Mouse (Mus musculus) heart, embryonic 14.5 days (tissue): ENCODE measurements around the gene Tbx3. TPM values are rescaled to one million over a fixed set of nuclear protein-coding genes. Genes with fewer than 3 reads are reported as not detected.

Source experiments
- ATAC-seq: fragments of 200-750 bp; cut with Nextera tagmentation; 2 replicates; pipeline ENCODE4 v1.8.0; 2017; ENCODE audit warnings: low read depth, moderate TSS enrichment; ENCODE audit not compliant: insufficient number of reproducible peaks, insufficient read depth, low FRiP score
- H3K27ac ChIP-seq, 2 experiments: fragments of 200-500 bp in 1 of 2; fragments of 300-500 bp in 1 of 2; sonication (generic) in 1 of 2; replicated peaks in 1 of 2; 2 replicates each; pipeline ENCODE4 v1.5.1; 2012 to 2014; ENCODE audit warnings: low read depth in 2 of 2, low read length in 2 of 2, control low read depth in 1 of 2, mild to moderate bottlenecking in 1 of 2, mixed read lengths in 1 of 2; ENCODE audit not compliant: control insufficient read depth in 1 of 2, insufficient read depth in 1 of 2
- H3K27me3 ChIP-seq: fragments of 300-500 bp; sonication (generic); 2 replicates; pipeline ENCODE4 v1.6.1; 2014; ENCODE audit warnings: mild to moderate bottlenecking, low read length, control low read depth; ENCODE audit not compliant: control insufficient read depth, insufficient read depth
- H3K36me3 ChIP-seq: fragments of 300-500 bp; sonication (generic); 2 replicates; pipeline ENCODE4 v1.6.1; 2014; ENCODE audit warnings: mild to moderate bottlenecking, control low read depth, low read length, mixed read lengths; ENCODE audit not compliant: control insufficient read depth, insufficient read depth
- H3K4me1 ChIP-seq, 2 experiments: fragments of 200-500 bp in 1 of 2; fragments of 300-500 bp in 1 of 2; sonication (generic) in 1 of 2; 2 replicates each; pipeline ENCODE4 v1.6.1; 2012 to 2014; ENCODE audit warnings: low read length in 2 of 2, control low read depth in 1 of 2, mixed read lengths in 1 of 2; ENCODE audit not compliant: control insufficient read depth in 2 of 2, insufficient read depth in 2 of 2
- H3K4me2 ChIP-seq: fragments of 300-500 bp; sonication (generic); 2 replicates; pipeline ENCODE4 v1.6.1; 2014; ENCODE audit warnings: mild to moderate bottlenecking, low read length
- H3K4me3 ChIP-seq, 2 experiments: fragments of 200-500 bp in 1 of 2; fragments of 300-500 bp in 1 of 2; sonication (generic) in 1 of 2; 2 replicates each; pipeline ENCODE4 v1.5.1; 2012 to 2014; ENCODE audit warnings: low read length in 2 of 2, mild to moderate bottlenecking in 2 of 2, control low read depth in 1 of 2, low read depth in 1 of 2, moderate library complexity in 1 of 2; ENCODE audit not compliant: control insufficient read depth in 1 of 2, insufficient read depth in 1 of 2
- H3K9ac ChIP-seq: fragments of 300-500 bp; sonication (generic); 2 replicates; pipeline ENCODE4 v1.6.1; 2014; ENCODE audit warnings: mild to moderate bottlenecking, low read length
- H3K9me3 ChIP-seq: fragments of 300-500 bp; sonication (generic); 2 replicates; pipeline ENCODE4 v1.6.1; 2016; ENCODE audit warnings: low read length, control low read depth; ENCODE audit not compliant: control insufficient read depth
- WGBS: fragments of 180-500 bp; shearing (Covaris S2); extraction: QIAGEN DNeasy Blood & Tissue Kit; methylation state at CpG from one replicate; pipeline ENCODE4 v1.1.7; 2014; 5-methylcytosine and 5-hydroxymethylcytosine counted together
- polyA plus RNA-seq: library from polyadenylated mRNA; unstranded; fragments of >200 nt; fragmentation: Nextera tagmentation; extraction: Ambion mirVana; gene quantifications from 2 replicates; pipeline ENCODE4 v1.2.1, GENCODE M21; 2014

Gene Tbx3
- polyA plus RNA-seq, 1 experiment from 2014 or later = 7.9 TPM

DNA sequence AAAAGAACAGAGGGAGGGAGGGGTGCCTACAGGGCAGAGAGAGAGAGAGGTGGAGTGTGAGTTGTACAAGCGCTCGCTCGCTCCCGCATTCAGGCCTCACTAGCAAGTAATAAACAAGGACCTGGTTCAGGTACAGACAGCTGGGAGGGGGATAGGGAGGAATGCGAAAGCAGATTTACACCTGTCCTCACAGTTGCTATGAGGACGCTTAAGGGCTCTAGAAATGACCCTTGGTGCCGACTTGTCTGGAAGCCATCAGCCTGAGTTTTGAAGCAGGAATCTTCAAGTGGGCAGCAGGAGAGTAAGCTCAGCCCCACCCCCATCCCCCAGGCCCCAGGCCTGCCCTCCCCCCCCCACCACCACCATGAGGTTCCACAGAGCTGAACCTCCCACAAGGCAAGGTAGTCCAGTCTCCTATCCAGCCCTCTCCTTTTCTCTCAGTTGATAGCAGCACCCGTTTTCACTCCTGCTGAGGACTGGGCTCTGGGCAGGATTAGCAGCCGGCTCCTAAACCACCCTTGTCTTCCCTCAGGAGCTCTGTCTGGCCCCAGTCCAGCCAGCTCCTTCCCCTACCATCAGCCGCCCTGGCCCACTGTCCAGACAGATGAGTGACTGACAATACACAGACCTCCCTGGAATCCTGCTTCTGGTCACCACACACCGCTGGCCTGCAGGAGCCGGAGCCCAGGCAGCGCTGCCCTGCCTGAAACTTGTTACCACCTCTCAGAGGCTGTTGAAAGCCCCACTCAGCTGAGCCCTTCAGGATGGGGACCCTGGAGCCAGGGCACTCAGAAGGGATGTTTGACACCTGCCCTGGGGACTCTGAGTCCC, 19.1 kb upstream of the Tbx3 start:
- WGBS = 8% methylated on average over 13 of the region's 13 CpGs
- peaks cover 84% of the 10 kb centered on the region for H3K27me3 ChIP-seq
- no peak overlapping the region for H3K27ac ChIP-seq

DNA sequence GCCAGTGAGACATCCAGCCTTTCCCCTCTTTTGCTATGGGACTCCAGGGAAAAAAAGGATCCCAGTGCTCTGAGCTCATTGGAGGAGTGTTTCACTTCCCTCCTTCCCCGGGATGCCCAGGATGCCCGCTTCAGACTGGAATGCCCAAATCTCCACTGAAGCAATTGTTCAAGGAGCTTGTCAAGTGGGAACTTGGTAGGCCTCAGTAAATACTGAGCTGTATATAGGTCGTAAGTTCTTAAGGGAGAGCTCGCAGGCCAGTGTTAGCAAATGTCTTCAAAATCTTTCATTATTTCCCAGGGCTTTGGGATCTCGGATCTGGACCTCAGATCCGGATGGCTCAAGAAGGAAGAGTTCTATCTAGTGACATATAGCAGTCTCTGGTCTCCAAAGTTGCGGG, 14.1 kb upstream of the Tbx3 start:
- no peak overlapping the region for H3K27ac ChIP-seq
- peaks cover 91% of the 10 kb centered on the region for H3K27me3 ChIP-seq
- H3K9ac ChIP-seq = no peak overlapping the region
- H3K9me3 ChIP-seq = no peaks in the 10 kb centered on the region
- no peak overlapping the region for H3K4me3 ChIP-seq
- 13% methylated on average over 7 of the region's 7 CpGs for WGBS
- no peak for ATAC-seq
- no peaks in the 10 kb centered on the region for H3K36me3 ChIP-seq
- H3K4me1 ChIP-seq = peaks cover 0 to under 1% of the 10 kb centered on the region in 2 experiments; a peak in 1 of 4 replicates
- no peak overlapping the region for H3K4me2 ChIP-seq

More for the DNA sequence above, 19.1 kb upstream of the Tbx3 start:
- Histone ChIP-seq H3K4me3 (no peak overlapping the region), H3K9ac (no peak overlapping the region), H3K36me3 (no peaks in the 10 kb centered on the region), H3K4me2 (no peak overlapping the region), H3K9me3 (no peaks in the 10 kb centered on the region), H3K4me1 (peaks cover 5 to 6% of the 10 kb centered on the region in 2 experiments; a peak in 3 of 4 replicates)
- peak; percentile 89 for ATAC-seq

- H3K9ac ChIP-seq = no peak overlapping the region
- no peaks in the 10 kb centered on the region; a peak in 1 of 4 replicates for H3K4me1 ChIP-seq
- H3K9me3 ChIP-seq = no peaks in the 10 kb centered on the region
- 1% methylated on average over 21 of the region's 21 CpGs for WGBS
- 0 out of 4 replicates have a peak overlapping the region, but pooled peaks of 1 of the 2 experiments have one; percentile 9 for H3K4me3 ChIP-seq
- no peak for ATAC-seq
- no peak overlapping the region for H3K27ac ChIP-seq
- H3K36me3 ChIP-seq = no peaks in the 10 kb centered on the region
- peaks cover 96% of the 10 kb centered on the region for H3K27me3 ChIP-seq
- no peak overlapping the region for H3K4me2 ChIP-seq
Observed at GRCm38 (mm10) chr5:119656856-119657255, 13.6 kb upstream of the Tbx3 start.

DNA sequence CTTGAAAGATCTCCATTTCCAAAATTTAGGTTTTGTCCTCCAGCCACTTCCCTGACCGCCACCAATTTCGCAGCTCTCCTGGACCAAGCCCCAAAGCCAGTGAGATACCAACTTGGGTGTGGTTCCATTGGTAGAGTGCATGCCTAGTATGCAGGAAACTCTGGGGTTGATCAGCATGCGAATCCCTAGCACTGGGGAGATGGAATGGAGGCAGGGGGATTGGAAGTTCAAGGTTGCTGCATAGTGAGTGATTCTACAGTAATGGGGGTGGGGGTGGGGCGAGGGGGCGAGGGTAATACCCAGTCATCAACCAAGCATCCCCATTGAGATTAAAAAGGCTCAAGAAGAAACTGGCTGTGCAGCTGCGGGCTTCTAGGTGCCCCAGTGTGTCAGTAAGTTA, 13.1 kb upstream of the Tbx3 start:
- no peaks in the 10 kb centered on the region for H3K36me3 ChIP-seq
- peaks cover 99% of the 10 kb centered on the region for H3K27me3 ChIP-seq
- no peak overlapping the region for H3K4me3 ChIP-seq
- no peaks in the 10 kb centered on the region for H3K9me3 ChIP-seq
- no peaks in the 10 kb centered on the region; a peak in 1 of 4 replicates for H3K4me1 ChIP-seq
- H3K27ac ChIP-seq = no peak overlapping the region
- no peak for ATAC-seq
- 5% methylated on average over 6 of the region's 6 CpGs for WGBS
- no peak overlapping the region for H3K4me2 ChIP-seq
- H3K9ac ChIP-seq = no peak overlapping the region

DNA sequence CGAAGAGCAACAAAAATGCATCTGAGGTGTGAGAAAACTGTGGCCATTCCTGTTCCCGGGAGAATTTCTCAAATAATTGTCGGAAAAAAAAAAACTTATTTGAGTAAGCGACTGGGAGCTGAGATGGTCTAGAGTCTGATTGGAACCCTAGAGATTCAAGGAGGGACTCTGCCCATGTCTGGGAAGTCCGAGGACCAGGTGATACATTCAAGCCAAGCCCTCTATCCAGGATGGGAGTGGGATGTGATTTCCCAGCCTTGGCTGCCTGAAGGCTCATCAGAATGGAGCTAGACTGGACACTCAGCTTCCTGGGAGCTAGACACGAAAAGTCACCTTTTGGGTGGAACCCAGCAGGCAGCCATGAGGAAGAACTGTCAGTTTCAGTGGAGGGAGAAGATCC, 12.7 kb upstream of the Tbx3 start:
- no peak overlapping the region for H3K4me2 ChIP-seq
- peaks cover 99% of the 10 kb centered on the region for H3K27me3 ChIP-seq
- 8% methylated on average over 6 of the region's 6 CpGs for WGBS
- no peak for ATAC-seq
- no peak overlapping the region for H3K4me3 ChIP-seq
- no peak overlapping the region for H3K27ac ChIP-seq
- H3K4me1 ChIP-seq = no peaks in the 10 kb centered on the region
- no peaks in the 10 kb centered on the region for H3K36me3 ChIP-seq
- H3K9me3 ChIP-seq = no peaks in the 10 kb centered on the region
- H3K9ac ChIP-seq = no peak overlapping the region

GRCm38 (mm10) chr5:119658396-119658795, 12.1 kb upstream of the Tbx3 start:
- Histone ChIP-seq H3K4me1 (no peaks in the 10 kb centered on the region), H3K4me3 (no peak overlapping the region), H3K4me2 (no peak overlapping the region), H3K27me3 (peaks cover 99% of the 10 kb centered on the region), H3K9ac (no peak overlapping the region), H3K9me3 (no peaks in the 10 kb centered on the region), H3K36me3 (no peaks in the 10 kb centered on the region), H3K27ac (no peak overlapping the region)
- WGBS = 7% methylated on average over 5 of the region's 5 CpGs
- ATAC-seq = no peak

GRCm38 (mm10) chr5:119659041-119659440, 11.4 kb upstream of the Tbx3 start:
- peaks cover 99% of the 10 kb centered on the region for H3K27me3 ChIP-seq
- H3K27ac ChIP-seq = no peak overlapping the region
- H3K36me3 ChIP-seq = no peaks in the 10 kb centered on the region
- 3% methylated on average over 3 of the region's 3 CpGs for WGBS
- no peak for ATAC-seq
- H3K9ac ChIP-seq = no peak overlapping the region
- H3K4me3 ChIP-seq = no peak overlapping the region
- H3K9me3 ChIP-seq = no peaks in the 10 kb centered on the region
- no peak overlapping the region for H3K4me2 ChIP-seq
- no peaks in the 10 kb centered on the region for H3K4me1 ChIP-seq
